9 mouse cellular contexts compared by ENCODE assay signal in the genomic region with DNA sequence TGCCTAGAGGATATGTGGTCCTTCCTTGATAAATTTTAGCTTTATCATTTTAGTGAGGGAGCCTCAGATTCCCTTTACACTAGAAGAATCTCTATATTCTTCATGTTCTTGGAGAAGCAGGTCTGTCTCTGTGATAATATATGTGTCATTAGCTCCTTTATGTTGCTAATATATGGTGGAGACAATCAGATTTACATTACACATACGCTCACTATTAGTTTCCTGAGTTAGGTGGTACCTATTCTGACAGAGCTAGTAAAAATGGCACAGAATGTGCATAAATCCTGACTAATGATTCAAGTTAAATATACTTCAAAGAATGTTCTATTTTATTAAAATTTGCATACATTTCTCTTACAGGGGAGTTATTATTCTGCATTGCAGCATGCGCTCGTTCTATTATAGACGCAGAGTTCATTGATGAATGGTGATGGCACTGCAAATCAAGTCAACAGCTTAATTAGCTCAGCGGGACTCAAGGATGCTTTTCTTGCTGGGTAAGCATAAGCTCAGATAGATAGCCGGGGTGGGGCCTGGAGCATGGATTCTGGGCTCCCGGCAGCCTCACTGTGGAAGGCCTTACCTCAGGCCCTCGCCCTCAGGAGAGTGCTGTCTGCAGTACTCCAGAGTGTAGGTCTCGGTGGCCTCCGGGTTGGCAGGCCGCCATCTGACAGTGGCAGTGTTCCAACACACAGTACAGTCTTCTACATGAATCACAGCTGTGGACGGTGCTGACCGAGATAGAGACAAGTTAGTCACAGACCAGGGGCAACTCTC.
DNase-seq lines count a peak whose midpoint lies in the region; ATAC-seq lines count a peak whose summit lies in the region.
"Had no signal": no experiment of that assay in that cellular context is flagged by ENCODE, and none has a peak within 500 bp of the region (broad histone marks: within the 10 kb centered on the region; RNA-seq: fewer than 3 reads in every experiment).

No protein-coding gene starts in this region.

- WGBS in kidney, embryonic 14.5 days: 68% methylated on average over 13 of the region's 13 CpGs
- 30% methylated on average over 13 of the region's 13 CpGs for WGBS in forebrain, embryonic 16.5 days
- 62% methylated on average over 13 of the region's 13 CpGs for WGBS in intestine, embryonic 16.5 days

- DNase-seq in kidney, adult 11 months: peak; percentile 12
- DNase-seq in adrenal gland, postnatal 14 days: peak; percentile 90
- DNase-seq in urinary bladder, postnatal 4 days (ENCODE audit: low spot score in 2 of 2): peak; percentile 34 to 77
- no peak for DNase-seq in thymus, postnatal 10 days (ENCODE audit: low spot score in 2 of 2)

- no peak overlapping the region for H3K4me3 ChIP-seq in kidney, embryonic 14.5 days (ENCODE audit: low read length)
- no peak overlapping the region for H3K4me3 ChIP-seq in forebrain, embryonic 16.5 days (replicated peaks; ENCODE audit: low read length)
- no peak overlapping the region for H3K4me3 ChIP-seq in intestine, embryonic 16.5 days (ENCODE audit: low read length)
- H3K4me3 ChIP-seq: erythroblast, embryonic 14.5 days had no signal

- no peak overlapping the region for H3K9ac ChIP-seq in kidney, embryonic 14.5 days (ENCODE audit: low read depth, low read length)
- no peak overlapping the region for H3K9ac ChIP-seq in forebrain, embryonic 16.5 days (replicated peaks; ENCODE audit: low read depth, low read length)
- H3K9ac ChIP-seq in intestine, embryonic 16.5 days (ENCODE audit: low read depth, low read length): no peak overlapping the region

- H3K4me2 ChIP-seq in kidney, embryonic 14.5 days (replicated peaks; ENCODE audit: low read depth, low read length): no peak overlapping the region
- H3K4me2 ChIP-seq in forebrain, embryonic 16.5 days (ENCODE audit: low read length): no peak overlapping the region
- H3K4me2 ChIP-seq in intestine, embryonic 16.5 days (ENCODE audit: low read depth, low read length): no peak overlapping the region

- no peaks in the 10 kb centered on the region for H3K9me3 ChIP-seq in kidney, embryonic 14.5 days (ENCODE audit: control insufficient read depth, low read length)
- H3K9me3 ChIP-seq in forebrain, embryonic 16.5 days (ENCODE audit: control insufficient read depth, low read length): no peaks in the 10 kb centered on the region
- H3K9me3 ChIP-seq in intestine, embryonic 16.5 days (ENCODE audit: control insufficient read depth, low read length): no peaks in the 10 kb centered on the region

- H3K4me1 ChIP-seq in kidney, embryonic 14.5 days (ENCODE audit: control insufficient read depth, insufficient read depth, low read length): no peaks in the 10 kb centered on the region
- H3K4me1 ChIP-seq in forebrain, embryonic 16.5 days (replicated peaks; ENCODE audit: control insufficient read depth, insufficient read depth, low read length): peaks cover 3% of the 10 kb centered on the region
- H3K4me1 ChIP-seq in intestine, embryonic 16.5 days (ENCODE audit: control insufficient read depth, insufficient read depth, low read length): no peaks in the 10 kb centered on the region

- H3K27ac ChIP-seq in kidney, embryonic 14.5 days (ENCODE audit: low read depth, low read length): no peak overlapping the region
- no peak overlapping the region for H3K27ac ChIP-seq in forebrain, embryonic 16.5 days (ENCODE audit: low read length)
- H3K27ac ChIP-seq in intestine, embryonic 16.5 days (ENCODE audit: low read length): no peak overlapping the region

- H3K27me3 ChIP-seq in kidney, embryonic 14.5 days (ENCODE audit: control insufficient read depth, insufficient read depth, low read length): no peaks in the 10 kb centered on the region
- H3K27me3 ChIP-seq in forebrain, embryonic 16.5 days (replicated peaks; ENCODE audit: control insufficient read depth, insufficient read depth, low read length): no peaks in the 10 kb centered on the region
- no peaks in the 10 kb centered on the region for H3K27me3 ChIP-seq in intestine, embryonic 16.5 days (replicated peaks; ENCODE audit: control insufficient read depth, insufficient read depth, low read length)

- H3K36me3 ChIP-seq in kidney, embryonic 14.5 days (ENCODE audit: control insufficient read depth, insufficient read depth, low read length): no peaks in the 10 kb centered on the region
- no peaks in the 10 kb centered on the region for H3K36me3 ChIP-seq in forebrain, embryonic 16.5 days (ENCODE audit: control insufficient read depth, insufficient read depth)
- no peaks in the 10 kb centered on the region for H3K36me3 ChIP-seq in intestine, embryonic 16.5 days (ENCODE audit: control insufficient read depth, insufficient read depth, low read length)

- no peak for ATAC-seq in kidney, embryonic 14.5 days (ENCODE audit: low FRiP score, low TSS enrichment)
- ATAC-seq in forebrain, embryonic 16.5 days: peak; percentile 71
- ATAC-seq in intestine, embryonic 16.5 days: 0 out of 2 replicates have a peak, but pooled peaks have one; percentile 28
- peak; percentile 29; the same call in 1 of the 2 replicates for ATAC-seq in megakaryocyte progenitor cell, adult 5-6 weeks (replicated peaks; ENCODE audit: poor library complexity)

Comparison
In these comparisons a context has a peak if more than half of its experiments do, and no peak if none do; other contexts are left out.
1. DNase-seq: peak in kidney, adult 11 months (single experiment), adrenal gland, postnatal 14 days (single experiment) and urinary bladder, postnatal 4 days (2 of 2); none in thymus, postnatal 10 days (0 of 2).